Mouse (Mus musculus): ENCODE results near the gene Plxdc1.
A peak's percentile ranks its signal among the peaks of the same experiment; 100 is the strongest.

Gene Plxdc1

DNA sequence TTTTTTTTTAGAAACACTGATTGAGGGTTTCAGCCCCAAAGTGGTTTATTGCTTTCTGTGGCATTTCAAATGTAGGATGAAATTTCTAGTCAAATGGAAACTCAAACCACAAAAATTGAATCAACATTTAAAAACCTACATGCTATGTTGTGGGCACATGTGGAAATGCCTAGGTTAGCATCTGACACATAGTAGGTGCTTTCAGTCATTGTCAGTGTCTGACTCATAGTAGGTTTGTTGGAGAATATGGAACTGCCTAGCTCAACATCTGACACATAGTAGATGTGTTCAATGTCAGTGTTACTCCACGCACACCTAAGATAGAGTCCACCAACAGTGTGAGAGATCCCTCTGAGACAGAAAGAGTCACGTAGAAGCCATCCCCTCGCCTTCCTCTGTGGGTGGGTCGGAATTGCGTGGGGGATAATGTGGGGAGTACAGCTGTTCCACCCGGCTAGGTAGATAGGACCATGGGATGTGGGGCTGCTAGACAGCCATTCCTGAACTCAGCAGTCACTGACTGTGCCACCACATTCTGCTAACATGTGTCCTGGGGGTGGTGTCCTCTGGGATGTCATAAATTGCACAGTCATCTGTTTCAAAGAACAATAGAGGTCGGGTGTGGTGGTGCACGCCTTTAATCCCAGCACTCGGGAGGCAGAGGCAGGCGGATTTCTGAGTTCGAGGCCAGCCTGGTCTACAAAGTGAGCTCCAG lies 77.5 kb downstream of the Plxdc1 start:
- DNase-seq = no peak

DNA sequence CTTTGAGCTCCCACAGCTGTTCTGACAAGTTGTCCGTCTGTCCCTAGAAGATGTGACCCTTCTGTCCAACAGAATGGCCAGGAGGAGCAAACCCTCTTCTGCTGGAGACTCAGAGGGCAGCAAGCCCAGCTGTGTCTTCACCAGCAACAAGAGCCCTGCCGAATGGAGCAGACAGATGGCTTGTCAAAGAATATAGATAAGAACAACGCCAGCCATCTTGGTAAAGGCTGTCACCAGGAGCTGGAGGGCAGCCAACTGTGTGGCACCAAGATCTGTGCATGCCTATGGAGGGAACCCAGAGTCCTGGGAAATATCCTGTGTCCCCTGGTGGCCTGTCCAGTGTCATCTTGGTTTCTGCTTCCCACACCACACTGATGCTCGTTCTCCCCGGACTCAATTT lies 78.3 kb downstream of the Plxdc1 start:
- no peak for DNase-seq

DNA sequence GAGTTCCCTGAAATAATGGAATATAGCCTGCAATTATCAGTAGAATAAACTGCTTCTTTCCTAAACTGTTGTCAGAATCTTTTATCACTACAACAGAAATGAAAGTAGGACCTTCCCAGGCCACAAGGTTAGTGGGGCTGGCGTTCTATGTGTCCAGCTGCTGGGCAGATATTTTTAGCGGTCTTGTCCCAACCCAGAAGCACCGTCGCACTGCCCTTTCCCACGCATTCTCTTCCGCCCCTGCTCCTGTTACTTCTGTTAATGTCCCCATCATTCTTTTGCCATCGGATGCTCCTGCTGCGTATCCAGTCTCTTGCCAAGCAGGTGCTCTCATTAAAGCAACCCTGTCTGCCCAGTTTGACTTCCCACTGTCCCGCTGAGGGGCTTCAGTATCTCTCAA lies 79.3 kb downstream of the Plxdc1 start:
- DNase-seq = no peak

DNA sequence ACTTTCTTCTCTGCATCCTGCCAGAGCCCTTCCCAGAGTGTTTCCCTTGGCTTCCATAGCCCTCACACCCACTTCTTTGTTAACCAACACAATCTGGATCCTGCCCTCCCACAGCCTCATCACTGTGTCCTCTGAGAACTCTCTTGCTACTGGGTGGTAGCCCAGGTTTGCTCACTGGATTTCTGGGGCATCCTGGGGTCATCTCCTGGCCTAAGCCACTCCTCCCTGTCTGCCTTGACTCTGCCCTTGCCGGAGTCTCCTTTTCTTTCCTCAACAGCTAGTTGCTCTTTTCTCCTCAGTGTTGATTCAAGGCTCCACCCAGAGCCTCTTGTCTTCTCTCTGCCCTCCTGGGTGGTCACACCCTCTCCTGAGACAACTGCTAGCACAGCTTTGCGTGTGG lies 80.3 kb downstream of the Plxdc1 start:
- no peak for DNase-seq

GRCm38 (mm10) chr11:97905540-97905939 lies 80.7 kb downstream of the Plxdc1 start:
- DNase-seq = no peak

- DNase-seq = no peak
Observed at GRCm38 (mm10) chr11:97904801-97905200, 81.4 kb downstream of the Plxdc1 start.

- no peak for DNase-seq
Observed at GRCm38 (mm10) chr11:97901806-97902205, 84.4 kb downstream of the Plxdc1 start.

DNA sequence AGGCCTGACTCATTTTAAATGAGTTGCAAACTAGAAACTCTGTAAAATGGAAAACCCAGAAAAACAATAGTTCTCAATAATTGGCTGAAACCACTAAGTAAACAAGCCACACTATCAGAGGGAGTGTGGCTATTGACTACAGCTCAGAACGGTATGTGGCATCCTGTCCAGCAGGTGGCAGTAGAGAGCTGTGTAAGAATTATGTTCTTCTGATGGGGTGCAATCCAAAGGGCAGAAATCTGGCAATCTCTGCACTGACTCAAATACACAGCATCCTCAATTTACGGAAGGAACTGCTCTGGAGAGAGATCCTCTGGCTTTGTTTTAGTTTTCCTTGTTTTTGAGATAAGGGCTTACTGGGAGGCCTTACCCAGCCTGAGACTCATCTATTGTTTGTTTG lies 86.4 kb downstream of the Plxdc1 start:
- DNase-seq = peak; percentile 76

DNA sequence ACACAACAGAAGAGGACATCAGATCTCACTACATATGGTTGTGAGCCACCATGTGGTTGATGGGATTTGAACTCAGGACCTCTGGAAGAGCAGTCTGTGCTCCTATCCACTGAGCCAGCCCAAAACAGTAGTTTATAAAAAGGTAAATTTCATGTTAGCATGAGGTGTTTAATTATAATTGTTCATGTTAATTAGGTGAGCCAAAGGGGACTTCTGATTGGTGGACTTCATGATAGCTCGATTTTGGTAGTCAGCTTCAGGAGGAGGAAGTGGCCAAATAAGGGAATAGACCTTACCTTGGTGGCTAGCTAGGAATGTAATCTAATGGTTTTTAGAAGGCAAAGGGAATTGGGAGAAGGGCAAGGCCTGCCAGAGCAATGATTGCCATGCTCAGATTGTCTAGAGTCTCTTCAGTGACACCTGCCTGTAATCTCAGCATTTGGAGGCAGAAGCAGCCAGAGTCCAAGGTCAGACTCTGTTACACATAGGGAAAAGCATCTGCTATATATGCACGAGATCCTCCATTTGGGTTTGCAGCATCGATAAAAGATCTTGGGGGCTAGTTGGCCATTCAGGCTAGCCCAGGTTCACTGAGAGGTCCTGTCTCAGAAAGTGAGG lies 88.6 kb downstream of the Plxdc1 start:
- no peak for DNase-seq

DNA sequence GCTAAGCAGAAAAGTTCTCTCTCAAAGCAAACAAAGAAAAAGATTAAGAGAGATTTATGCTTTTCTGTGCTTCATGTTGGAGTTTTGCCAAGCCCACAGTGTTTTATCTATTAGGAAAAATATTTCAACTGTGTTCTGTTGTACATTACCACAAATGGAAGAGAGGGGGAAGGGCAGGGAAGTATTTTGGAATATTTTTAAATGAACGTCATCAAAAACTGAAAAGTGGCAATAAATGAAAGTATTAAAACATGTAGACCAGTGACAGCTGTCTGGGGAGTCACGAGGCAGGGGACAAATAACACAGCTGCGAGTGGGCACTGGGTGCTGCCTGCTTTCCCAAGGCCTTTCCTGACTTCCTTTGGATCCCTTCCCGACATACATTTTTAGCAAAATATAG lies 89.6 kb downstream of the Plxdc1 start:
- no peak for DNase-seq

DNA sequence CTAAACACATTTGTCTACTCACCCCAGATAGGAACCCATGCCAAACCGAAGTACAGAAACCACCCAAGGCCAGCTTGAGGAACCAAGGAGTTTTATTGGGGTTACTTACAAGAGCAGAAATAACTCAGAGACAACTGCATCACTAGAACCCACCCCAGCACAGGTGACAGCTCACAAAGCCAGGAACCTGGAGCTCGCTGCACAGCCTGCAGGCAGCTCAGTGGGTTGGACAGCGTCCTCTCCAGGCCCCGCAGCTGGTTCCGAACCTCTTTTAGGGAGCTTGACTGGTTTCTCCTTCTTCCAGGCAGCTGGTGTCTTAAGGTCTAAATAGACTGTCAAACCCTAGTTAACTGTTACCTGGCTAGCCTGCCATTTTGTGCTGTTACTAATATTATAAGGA lies 94.4 kb downstream of the Plxdc1 start:
- DNase-seq = no peak

GRCm38 (mm10) chr11:97885296-97885915 lies 100.8 kb downstream of the Plxdc1 start:
- DNase-seq = no peak

DNA sequence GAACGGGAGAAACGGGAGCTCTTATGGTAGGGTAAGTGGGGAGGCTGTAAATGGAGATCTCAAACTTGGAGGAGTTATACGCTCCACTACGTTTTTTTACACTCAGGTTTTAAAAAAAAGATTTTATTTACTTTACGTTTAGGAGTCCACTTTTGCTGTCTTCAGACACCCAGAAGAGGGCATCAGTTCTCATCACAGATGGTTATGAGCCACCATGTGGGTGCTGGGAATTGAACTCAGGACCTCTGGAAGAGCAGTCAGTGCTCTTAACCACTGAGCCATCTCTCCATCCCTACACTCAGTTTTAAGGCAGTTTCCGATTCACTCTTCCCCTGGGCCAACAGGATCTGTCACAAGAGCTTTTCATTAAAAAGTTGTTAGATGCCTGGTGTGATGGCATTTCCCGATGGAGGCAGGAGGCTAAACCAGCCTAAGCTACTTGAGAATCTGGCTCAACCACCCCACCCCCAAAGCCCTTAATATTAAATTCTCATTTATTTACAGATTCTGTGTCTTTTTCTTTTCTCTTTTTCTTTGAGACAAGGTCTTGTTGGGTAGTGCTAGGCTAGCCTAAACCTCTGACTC lies 101.6 kb downstream of the Plxdc1 start:
- DNase-seq = no peak

DNA sequence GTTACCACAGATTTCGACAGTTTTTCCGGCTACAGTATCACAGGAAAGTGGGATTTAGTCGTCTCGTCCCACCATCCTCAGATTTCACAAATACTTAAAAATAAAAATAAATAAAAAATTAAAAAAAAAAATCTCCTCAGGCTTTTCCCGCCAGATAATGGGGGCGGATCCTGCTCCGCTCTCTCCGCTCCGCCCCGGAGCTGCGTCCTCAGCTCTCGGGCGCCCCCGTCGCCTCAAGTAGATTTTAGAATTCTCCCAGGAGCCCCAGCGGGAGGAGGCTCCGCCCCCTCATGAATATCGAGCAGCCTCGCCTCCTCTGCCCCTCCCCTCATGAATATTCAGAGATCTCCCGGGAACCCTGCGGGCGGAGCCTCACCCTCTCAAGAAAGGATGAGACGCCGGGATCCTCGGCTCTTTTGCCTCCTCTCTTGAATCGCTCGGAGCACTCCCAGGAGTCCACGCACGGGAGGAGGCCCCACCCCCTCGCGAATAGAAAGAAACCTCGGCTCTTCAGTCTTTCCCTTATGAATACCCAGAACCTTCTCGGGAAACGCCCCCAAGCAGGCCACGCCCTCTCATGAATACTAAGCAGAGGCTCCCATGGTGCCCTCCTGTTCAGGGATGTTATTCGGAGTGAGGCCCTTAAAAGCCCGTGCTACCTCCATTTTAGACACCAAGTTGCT lies 102.2 kb downstream of the Plxdc1 start, which contains the start of gene Fbxo47:
TSS of gene Fbxo47 (minus strand) at position 237 of the 683 bp plus-strand sequence.
- DNase-seq = peak; percentile 97

GRCm38 (mm10) chr11:97883542-97883917 lies 102.7 kb downstream of the Plxdc1 start:
- DNase-seq = peak; percentile 89

GRCm38 (mm10) chr11:97880362-97880761 lies 105.9 kb downstream of the Plxdc1 start:
- no peak for DNase-seq

DNA sequence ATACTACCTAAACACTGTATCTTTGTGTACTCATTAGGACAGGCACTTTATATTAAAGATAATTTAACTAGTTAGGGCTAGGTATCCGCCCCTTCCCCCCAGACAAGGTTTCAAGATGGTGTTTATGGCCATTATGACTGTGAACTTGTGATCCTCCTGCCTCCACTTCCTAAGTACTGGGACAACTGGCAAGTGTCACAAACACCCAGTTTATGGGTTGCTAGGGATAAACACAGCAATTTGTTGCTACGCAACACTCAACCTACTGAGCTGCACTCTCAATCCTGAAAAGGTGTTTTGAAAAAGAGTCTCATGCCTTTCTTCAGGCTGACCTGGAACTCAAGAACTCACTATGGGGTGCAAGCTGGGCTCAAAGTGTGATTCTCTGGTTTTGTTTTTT lies 108.9 kb downstream of the Plxdc1 start:
- no peak for DNase-seq

- no peak for DNase-seq
Observed at GRCm38 (mm10) chr11:97874396-97874795, 111.8 kb downstream of the Plxdc1 start.
